Mouse (Mus musculus): ENCODE measurements around the gene Shkbp1. TPM values are rescaled to one million over a fixed set of nuclear protein-coding genes. Genes with fewer than 3 reads are reported as not detected.

The Shkbp1 gene
- total and polyA plus RNA-seq, 3 experiments: 23.3 to 62.8 (median 30.8) TPM

GRCm38 (mm10) chr7:27311651-27312284, 44.1 kb downstream of the Shkbp1 start:
- dilution Hi-C loops (cut with MboI; ENCODE audit: extremely low pct_ligation_motif_present, extremely low pct_unique_long_range_greater_than_20kb, low sequenced_read_pairs): no loop called here
- H3K9ac ChIP-seq (ENCODE audit: insufficient read depth, low read depth): no peak overlapping the region
- no peaks in the 10 kb centered on the region for H3K36me3 ChIP-seq (replicated peaks in 1 of 2; ENCODE audit: control insufficient read depth in 1 of 2, insufficient read depth in 1 of 2, low read length in 1 of 2)

GRCm38 (mm10) chr7:27310996-27311535, 44.8 kb downstream of the Shkbp1 start:
- Histone ChIP-seq H3K4me1 (ENCODE audit: control insufficient read depth in 1 of 2, insufficient read depth in 2 of 2) (peaks cover 0 to 2% of the 10 kb centered on the region in 2 experiments; a peak in 2 of 4 replicates), H3K79me2 (replicated peaks; ENCODE audit: control insufficient read depth, extremely low read depth, insufficient read depth, poor library complexity, severe bottlenecking) (no peaks in the 10 kb centered on the region), H3K9me3 (replicated peaks; ENCODE audit: low read length) (peaks cover 19% of the 10 kb centered on the region), H3K4me3 (replicated peaks in 1 of 3; ENCODE audit: low read depth in 2 of 3, low read length in 2 of 3, poor library complexity in 1 of 3) (no peak overlapping the region), H3K9ac (ENCODE audit: insufficient read depth, low read depth) (no peak overlapping the region), H3K36me3 (replicated peaks in 1 of 2; ENCODE audit: control insufficient read depth in 1 of 2, insufficient read depth in 1 of 2, low read length in 1 of 2) (no peaks in the 10 kb centered on the region), H3K27me3 (replicated peaks) (peaks cover 19% of the 10 kb centered on the region), H3K4me2 (ENCODE audit: insufficient read depth, low read depth, poor library complexity, severe bottlenecking) (no peak overlapping the region), H3K27ac (ENCODE audit: insufficient read depth, low read depth) (no peak overlapping the region)
- in situ Hi-C loops (cut with MboI; ENCODE audit: low pct_ligation_motif_present, low pct_unique_long_range_greater_than_20kb, low sequenced_read_pairs): no loop called here
- TF ChIP-seq JUN (IDR thresholded peaks at IDR 0.05; ENCODE audit: insufficient read depth, low read depth, low read length) (no peak), MYC (IDR thresholded peaks at IDR 0.05; ENCODE audit: low read depth, low read length) (no peak), E2F4 (IDR thresholded peaks at IDR 0.05; ENCODE audit: insufficient replicate concordance, low read depth, low read length) (no peak), ELF1 (IDR thresholded peaks at IDR 0.05; ENCODE audit: low read depth, low read length) (no peak), ZC3H11A (IDR thresholded peaks at IDR 0.05; ENCODE audit: low read depth, low read length) (no peak), MAFK (IDR thresholded peaks at IDR 0.05; ENCODE audit: insufficient replicate concordance, low read length) (no peak), ZNF384 (IDR thresholded peaks at IDR 0.05; ENCODE audit: low read depth, low read length) (no peak), SIN3A (IDR thresholded peaks at IDR 0.05; ENCODE audit: low read length) (no peak), TCF12 (IDR thresholded peaks at IDR 0.05; ENCODE audit: low read depth, low read length) (no peak)
- dilution Hi-C loops (cut with MboI; ENCODE audit: extremely low pct_ligation_motif_present, extremely low pct_unique_long_range_greater_than_20kb, low sequenced_read_pairs): no loop called here
- no peak for DNase-seq (ENCODE audit: extremely low read depth)

More at GRCm38 (mm10) chr7:27311651-27312284, 44.1 kb downstream of the Shkbp1 start:
- no peak for DNase-seq (ENCODE audit: extremely low read depth)
- H3K9me3 ChIP-seq (replicated peaks; ENCODE audit: low read length): peaks cover 19% of the 10 kb centered on the region
- H3K27me3 ChIP-seq (replicated peaks): peaks cover 17% of the 10 kb centered on the region
- peaks cover 0 to 2% of the 10 kb centered on the region in 2 experiments; a peak in 2 of 4 replicates for H3K4me1 ChIP-seq (ENCODE audit: control insufficient read depth in 1 of 2, insufficient read depth in 2 of 2)
- no peaks in the 10 kb centered on the region for H3K79me2 ChIP-seq (replicated peaks; ENCODE audit: control insufficient read depth, extremely low read depth, insufficient read depth, poor library complexity, severe bottlenecking)
- in situ Hi-C loops (cut with MboI; ENCODE audit: low pct_ligation_motif_present, low pct_unique_long_range_greater_than_20kb, low sequenced_read_pairs): no loop called here
- no peak overlapping the region for H3K4me3 ChIP-seq (replicated peaks in 1 of 3; ENCODE audit: low read depth in 2 of 3, low read length in 2 of 3, poor library complexity in 1 of 3)
- no peak for TF ChIP-seq CHD2 (IDR thresholded peaks at IDR 0.05; ENCODE audit: low read length)
- TF ChIP-seq CTCF (conservative IDR thresholded peaks at IDR 0.05 in 1 of 2, IDR thresholded peaks at IDR 0.05 in 1 of 2; ENCODE audit: low read depth in 2 of 2, low read length in 2 of 2): no peak
- no peak for TF ChIP-seq CHD1 (IDR thresholded peaks at IDR 0.05; ENCODE audit: low read depth, low read length)
- TF ChIP-seq ZC3H11A (IDR thresholded peaks at IDR 0.05; ENCODE audit: low read depth, low read length): no peak
- TF ChIP-seq MEF2A (IDR thresholded peaks at IDR 0.05; ENCODE audit: borderline replicate concordance, low read depth, low read length): no peak
- no peak for TF ChIP-seq TBP (conservative IDR thresholded peaks at IDR 0.05; ENCODE audit: low read depth, low read length)
- TF ChIP-seq USF2 (conservative IDR thresholded peaks at IDR 0.05; ENCODE audit: low read depth, low read length): no peak
- no peak for TF ChIP-seq SIN3A (IDR thresholded peaks at IDR 0.05; ENCODE audit: low read length)
- TF ChIP-seq E2F4 (IDR thresholded peaks at IDR 0.05; ENCODE audit: insufficient replicate concordance, low read depth, low read length): no peak
- TF ChIP-seq POLR2A (IDR thresholded peaks at IDR 0.05; ENCODE audit: low read depth, low read length): no peak
- no peak for TF ChIP-seq MAFK (IDR thresholded peaks at IDR 0.05; ENCODE audit: insufficient replicate concordance, low read length)
- no peak for TF ChIP-seq MAX (IDR thresholded peaks at IDR 0.05; ENCODE audit: low read length)
- no peak for TF ChIP-seq UBTF (IDR thresholded peaks at IDR 0.05; ENCODE audit: low read depth, low read length)
- no peak for TF ChIP-seq BHLHE40 (IDR thresholded peaks at IDR 0.05; ENCODE audit: low read depth, low read length)
- TF ChIP-seq IRF4 (IDR thresholded peaks at IDR 0.05; ENCODE audit: low read depth, low read length): no peak
- TF ChIP-seq KAT2A (IDR thresholded peaks at IDR 0.05; ENCODE audit: insufficient replicate concordance, low read length): no peak
- no peak overlapping the region for H3K4me2 ChIP-seq (ENCODE audit: insufficient read depth, low read depth, poor library complexity, severe bottlenecking)
- H3K27ac ChIP-seq (ENCODE audit: insufficient read depth, low read depth): no peak overlapping the region

Measured in CH12.LX (cell line).